Mouse (Mus musculus): Measurements from ENCODE around the gene Ap5b1.
A peak's percentile ranks its signal among the peaks of the same experiment; 100 is the strongest.

DNA sequence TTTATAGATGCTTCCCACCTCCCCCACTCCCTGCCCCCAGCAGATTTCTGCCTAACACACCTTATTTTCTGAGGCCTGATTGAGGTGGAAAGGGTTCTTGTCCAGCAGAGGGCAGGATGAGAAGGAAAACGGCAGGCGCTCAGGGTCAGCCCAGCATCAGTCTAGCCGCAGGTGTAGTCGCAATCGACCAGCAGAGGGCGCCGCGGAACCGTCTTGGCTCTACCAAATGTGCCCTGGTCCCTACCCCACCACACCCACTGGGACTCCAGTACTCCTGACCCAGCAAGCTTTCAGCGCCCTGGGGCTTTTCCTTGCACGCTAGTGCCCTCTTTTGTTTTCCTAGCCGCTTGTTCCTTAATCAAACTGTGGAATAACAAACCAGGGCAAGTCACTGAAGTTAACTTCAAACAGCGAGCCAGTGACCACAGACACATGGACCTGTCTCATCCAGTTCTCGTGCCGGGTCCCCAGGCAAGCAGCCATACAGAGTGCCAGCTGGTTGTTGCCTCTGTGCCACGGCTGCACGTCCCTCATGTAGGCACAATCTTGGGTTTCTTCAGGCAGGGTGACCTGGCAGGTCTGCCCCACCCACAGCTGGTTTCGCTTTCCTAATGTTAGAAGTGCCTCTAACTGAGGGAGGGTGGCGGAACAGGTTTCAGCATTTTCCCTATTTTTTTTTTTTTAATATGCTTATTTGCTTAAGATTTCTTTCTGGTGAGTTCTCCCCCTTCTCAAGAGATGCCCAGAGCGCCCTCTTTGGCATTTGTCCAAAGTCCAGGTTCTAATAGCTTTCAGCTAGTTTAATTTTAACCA, 38.3 kb upstream of the Ap5b1 start:
- peak; percentile 100 for TF ChIP-seq CTCF (IDR thresholded peaks at IDR 0.05; ENCODE audit: low read depth)
- no peak for TF ChIP-seq EP300 (optimal IDR thresholded peaks at IDR 0.05)
